In the genomic region with DNA sequence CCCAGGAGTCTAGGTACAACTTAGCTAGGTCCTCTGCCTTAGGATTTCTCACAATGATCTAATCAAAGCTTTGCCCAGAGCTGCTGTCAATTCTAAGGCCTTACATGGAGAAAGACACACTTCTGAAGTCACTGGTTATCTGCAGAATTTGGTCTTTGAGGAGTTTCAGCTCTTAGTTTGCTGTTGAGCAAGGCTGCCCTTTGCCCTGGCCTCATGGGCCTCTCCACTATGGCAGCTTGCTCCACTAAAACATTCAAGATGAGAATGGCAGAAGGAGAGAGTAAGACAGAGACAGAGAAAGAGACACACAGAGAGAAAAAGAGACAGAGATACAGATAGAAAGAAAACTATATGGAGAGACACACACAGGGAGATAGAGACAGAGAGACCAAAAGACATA, we compare ENCODE assay signal across 18 mouse cellular contexts.
A peak's percentile ranks its signal among the peaks of the same experiment; 100 is the strongest.
DNase-seq lines count a peak whose midpoint lies in the region; ATAC-seq lines count a peak whose summit lies in the region.
"Had no signal": no experiment of that assay in that cellular context is flagged by ENCODE, and none has a peak within 500 bp of the region (broad histone marks: within the 10 kb centered on the region; RNA-seq: fewer than 3 reads in every experiment).

No protein-coding gene starts in this region.

- H3K4me2 ChIP-seq in heart, embryonic 12.5 days = no peak overlapping the region
- no peak overlapping the region for H3K4me2 ChIP-seq in embryonic facial prominence, embryonic 12.5 days (replicated peaks)
- H3K4me2 ChIP-seq: hindbrain, embryonic 13.5 days; liver, embryonic 11.5 days; lung, embryonic 14.5 days had no signal

- no peak overlapping the region for H3K4me3 ChIP-seq in heart, embryonic 12.5 days
- no peak overlapping the region for H3K4me3 ChIP-seq in embryonic facial prominence, embryonic 12.5 days
- H3K4me3 ChIP-seq in limb, embryonic 10.5 days = no peak overlapping the region
- H3K4me3 ChIP-seq: hindbrain, embryonic 13.5 days had no signal

- ATAC-seq in heart, embryonic 12.5 days (ENCODE audit: insufficient number of reproducible peaks, low FRiP score) = no peak
- no peak for ATAC-seq in embryonic facial prominence, embryonic 12.5 days (ENCODE audit: insufficient number of reproducible peaks, insufficient read depth, low FRiP score, low TSS enrichment)
- no peak for ATAC-seq in megakaryocyte-erythroid progenitor cell, adult 5-6 weeks (replicated peaks; ENCODE audit: low FRiP score, low TSS enrichment, poor library complexity, severe bottlenecking)
- no peak for ATAC-seq in frontal cortex, adult (ENCODE audit: low TSS enrichment)
- ATAC-seq: forebrain, postnatal 0 days had no signal

- H3K27ac ChIP-seq in heart, embryonic 12.5 days (ENCODE audit: poor library complexity, severe bottlenecking) = peak overlapping the region; percentile 61
- H3K27ac ChIP-seq in embryonic facial prominence, embryonic 12.5 days = peak overlapping the region; percentile 54; the same call in 1 of the 2 replicates
- H3K27ac ChIP-seq in limb, embryonic 10.5 days = peak overlapping the region; percentile 50; the same call in 1 of the 2 replicates
- H3K27ac ChIP-seq: hindbrain, embryonic 13.5 days had no signal

- DNase-seq in heart, adult 8-10 months (ENCODE audit: low spot score) = no peak
- DNase-seq in adipocyte (ENCODE audit: low spot score) = peak; percentile 69
- no peak for DNase-seq in limb, embryonic 10.5 days (ENCODE audit: low spot score)
- DNase-seq in layer of hippocampus, adult 9-11 months = no peak
- DNase-seq: cerebellum, adult 2 months; forebrain, postnatal 0 days; gastrocnemius, postnatal 10 days; kidney, adult 11 months; kidney, postnatal 14 days; lung, embryonic 14.5 days; thymus, postnatal 4 days had no signal

- no peaks in the 10 kb centered on the region for H3K36me3 ChIP-seq in heart, embryonic 12.5 days
- no peaks in the 10 kb centered on the region for H3K36me3 ChIP-seq in embryonic facial prominence, embryonic 12.5 days
- H3K36me3 ChIP-seq in limb, embryonic 10.5 days = no peaks in the 10 kb centered on the region
- H3K36me3 ChIP-seq: hindbrain, embryonic 13.5 days had no signal

- H3K9me3 ChIP-seq in heart, embryonic 12.5 days (replicated peaks) = no peaks in the 10 kb centered on the region
- H3K9me3 ChIP-seq in embryonic facial prominence, embryonic 12.5 days = no peaks in the 10 kb centered on the region
- H3K9me3 ChIP-seq in limb, embryonic 10.5 days (replicated peaks) = no peaks in the 10 kb centered on the region
- H3K9me3 ChIP-seq: hindbrain, embryonic 13.5 days had no signal

- H3K4me1 ChIP-seq in heart, embryonic 12.5 days (replicated peaks) = peaks cover 82% of the 10 kb centered on the region
- peaks cover 50% of the 10 kb centered on the region for H3K4me1 ChIP-seq in embryonic facial prominence, embryonic 12.5 days
- H3K4me1 ChIP-seq in limb, embryonic 10.5 days = peaks cover 69% of the 10 kb centered on the region

- no peaks in the 10 kb centered on the region for H3K27me3 ChIP-seq in heart, embryonic 12.5 days (replicated peaks)
- H3K27me3 ChIP-seq in embryonic facial prominence, embryonic 12.5 days = no peaks in the 10 kb centered on the region
- 0 out of 2 replicates have a peak, but pooled peaks cover 10% of the 10 kb centered on the region for H3K27me3 ChIP-seq in limb, embryonic 10.5 days (ENCODE audit: low read depth, poor library complexity, severe bottlenecking)
- H3K27me3 ChIP-seq: Patski had no signal

- no peak overlapping the region for H3K9ac ChIP-seq in heart, embryonic 12.5 days
- no peak overlapping the region for H3K9ac ChIP-seq in embryonic facial prominence, embryonic 12.5 days
- H3K9ac ChIP-seq: forebrain, postnatal 0 days; hindbrain, embryonic 13.5 days; lung, embryonic 14.5 days had no signal
